Mouse (Mus musculus) bone marrow macrophage, adult 2 months (primary cell): ENCODE measurements around the gene Sec14l2.

Experiments used
- CTCF ChIP-seq: IDR thresholded peaks from 2 replicates; pipeline ENCODE4 v1.5.1; 2012; ENCODE audit warnings: low read depth, mild to moderate bottlenecking, low read length, moderate library complexity
- POLR2A ChIP-seq: IDR thresholded peaks from 2 replicates; pipeline ENCODE4 v1.6.1; 2012; ENCODE audit warnings: mild to moderate bottlenecking, low read depth, low read length, borderline replicate concordance

DNA sequence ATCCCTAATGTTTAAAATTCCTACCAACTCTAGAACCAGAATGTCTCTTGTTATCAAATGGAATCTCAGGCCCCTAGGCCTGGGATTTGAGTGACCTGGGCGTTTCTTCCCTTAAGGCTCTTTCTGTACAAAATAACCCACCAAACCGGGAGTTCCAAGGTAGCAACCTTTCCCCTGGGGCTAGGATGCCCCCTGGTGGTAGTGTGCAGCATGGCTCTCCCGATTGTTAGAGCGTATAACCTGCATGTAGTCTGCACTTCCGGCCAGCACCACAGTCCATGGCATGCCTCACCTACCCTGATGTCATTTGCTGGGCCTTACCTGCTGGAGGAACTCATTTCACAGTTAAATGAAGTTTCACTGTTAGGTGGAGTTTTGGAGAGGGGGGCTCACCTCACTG lies 707 bp upstream of the Sec14l2 start:
- peak; percentile 34; the same call in 1 of the 2 replicates for TF ChIP-seq CTCF
- no peak for TF ChIP-seq POLR2A
